Mouse (Mus musculus) lung, embryonic 14.5 days (tissue): ENCODE results near the gene Sars2. TPM values are rescaled to one million over a fixed set of nuclear protein-coding genes. Genes with fewer than 3 reads are reported as not detected.
"Not testable (repeated sequence)": the region's sequence is repeated elsewhere in the genome, so short reads cannot be mapped to it uniquely, and the experiment has no call there.

Experiments used
- ATAC-seq: fragments of 200-750 bp; cut with Nextera tagmentation; 2 replicates; pipeline ENCODE4 v1.8.0; 2017; ENCODE audit warnings: mild to moderate bottlenecking, moderate TSS enrichment, moderate library complexity; ENCODE audit not compliant: insufficient read depth
- DNase-seq: peaks from one replicate; pipeline ENCODE4 v3.0.0-alpha.2; 2015
- H3K27ac ChIP-seq: fragments of 300-500 bp; sonication (generic); 2 replicates; pipeline ENCODE4 v1.5.1; 2014; ENCODE audit warnings: low read depth, mild to moderate bottlenecking, moderate library complexity
- H3K27me3 ChIP-seq: fragments of 300-500 bp; sonication (generic); 2 replicates; pipeline ENCODE4 v1.6.1; 2014; ENCODE audit warnings: low read length, control low read depth; ENCODE audit not compliant: insufficient read depth
- H3K36me3 ChIP-seq: fragments of 300-500 bp; sonication (generic); 2 replicates; pipeline ENCODE4 v1.6.1; 2014; ENCODE audit warnings: control low read depth; ENCODE audit not compliant: insufficient read depth
- H3K4me1 ChIP-seq: fragments of 300-500 bp; sonication (generic); 2 replicates; pipeline ENCODE4 v1.6.1; 2014; ENCODE audit warnings: antibody characterized with exemption, control low read depth; ENCODE audit not compliant: insufficient read depth
- H3K4me2 ChIP-seq: fragments of 300-500 bp; sonication (generic); 2 replicates; pipeline ENCODE4 v1.6.1; 2014; ENCODE audit warnings: mild to moderate bottlenecking
- H3K4me3 ChIP-seq: fragments of 300-500 bp; sonication (generic); 2 replicates; pipeline ENCODE4 v1.5.1; 2014; ENCODE audit warnings: low read depth, low read length
- H3K9ac ChIP-seq: fragments of 300-500 bp; sonication (generic); 2 replicates; pipeline ENCODE4 v1.6.1; 2014
- H3K9me3 ChIP-seq: fragments of 300-500 bp; sonication (generic); 2 replicates; pipeline ENCODE4 v1.6.1; 2016; ENCODE audit warnings: low read depth, low read length, control low read depth
- CTCF ChIP-seq: IDR thresholded peaks from 2 replicates; pipeline ENCODE4 v1.5.1; 2016; ENCODE audit warnings: antibody characterized with exemption, low read depth
- WGBS: fragments of 180-500 bp; shearing (Covaris S2); extraction: QIAGEN DNeasy Blood & Tissue Kit; methylation state at CpG from one replicate; pipeline ENCODE4 v1.1.7; 2014; 5-methylcytosine and 5-hydroxymethylcytosine counted together
- polyA plus RNA-seq: library from polyadenylated mRNA; unstranded; fragments of >200 nt; fragmentation: Nextera tagmentation; extraction: Ambion mirVana; gene quantifications from 2 replicates; pipeline ENCODE4 v1.2.1, GENCODE M21; 2014

Sars2 gene
- polyA plus RNA-seq, 1 experiment from 2014 or later, result 31.4 TPM

GRCm38 (mm10) chr7:28700269-28700668 is 41.5 kb upstream of the Sars2 start:
- DNase-seq (no peak), ATAC-seq (no peak)
- Histone ChIP-seq H3K27me3 (no peaks in the 10 kb centered on the region), H3K4me1 (no peaks in the 10 kb centered on the region), H3K9ac (no peak overlapping the region), H3K9me3 (no peaks in the 10 kb centered on the region), H3K36me3 (no peaks in the 10 kb centered on the region), H3K4me3 (no peak overlapping the region), H3K27ac (no peak overlapping the region), H3K4me2 (no peak overlapping the region)
- no peak for TF ChIP-seq CTCF
- WGBS, result 97% methylated on average over 4 of the region's 4 CpGs

GRCm38 (mm10) chr7:28701306-28701705 is 40.5 kb upstream of the Sars2 start:
- H3K4me2 ChIP-seq, DNase-seq, H3K36me3 ChIP-seq, H3K4me1 ChIP-seq, H3K27ac ChIP-seq, H3K4me3 ChIP-seq, H3K9ac ChIP-seq, ATAC-seq, H3K27me3 ChIP-seq, H3K9me3 ChIP-seq: not testable (repeated sequence)
- 91% methylated on average over 12 of the region's 12 CpGs for WGBS

- no peak overlapping the region for H3K4me2 ChIP-seq
- no peaks in the 10 kb centered on the region for H3K9me3 ChIP-seq
- DNase-seq (no peak), ATAC-seq (no peak)
- H3K4me3 ChIP-seq, result no peak overlapping the region
- no peaks in the 10 kb centered on the region for H3K27me3 ChIP-seq
- no peak for TF ChIP-seq CTCF
- WGBS, result 48% methylated on average over 9 of the region's 9 CpGs
- no peaks in the 10 kb centered on the region for H3K4me1 ChIP-seq
- no peak overlapping the region for H3K27ac ChIP-seq
- H3K9ac ChIP-seq, result no peak overlapping the region
- H3K36me3 ChIP-seq, result no peaks in the 10 kb centered on the region
Observed at GRCm38 (mm10) chr7:28702601-28703143, 39.1 kb upstream of the Sars2 start.

GRCm38 (mm10) chr7:28709454-28709853 is 32.3 kb upstream of the Sars2 start:
- Histone ChIP-seq H3K4me2 (no peak overlapping the region), H3K4me1 (no peaks in the 10 kb centered on the region), H3K27ac (no peak overlapping the region), H3K27me3 (no peaks in the 10 kb centered on the region), H3K36me3 (no peaks in the 10 kb centered on the region), H3K4me3 (no peak overlapping the region), H3K9ac (no peak overlapping the region), H3K9me3 (no peaks in the 10 kb centered on the region)
- TF ChIP-seq CTCF, result no peak
- DNase-seq, result no peak
- ATAC-seq, result no peak

GRCm38 (mm10) chr7:28710962-28711361 is 30.8 kb upstream of the Sars2 start:
- WGBS, result 70% methylated on average over 3 of the region's 3 CpGs

GRCm38 (mm10) chr7:28714667-28715066 is 27.1 kb upstream of the Sars2 start:
- Histone ChIP-seq H3K9ac (no peak overlapping the region), H3K4me2 (no peak overlapping the region), H3K36me3 (no peaks in the 10 kb centered on the region), H3K9me3 (no peaks in the 10 kb centered on the region), H3K4me1 (peaks cover 3% of the 10 kb centered on the region; the same call in 1 of the 2 replicates), H3K27ac (no peak overlapping the region), H3K4me3 (no peak overlapping the region), H3K27me3 (no peaks in the 10 kb centered on the region)
- TF ChIP-seq CTCF, result no peak
- 57% methylated on average over 5 of the region's 5 CpGs for WGBS
- no peak for ATAC-seq
- no peak for DNase-seq

More at GRCm38 (mm10) chr7:28710962-28711361, 30.8 kb upstream of the Sars2 start:
- H3K4me1 ChIP-seq, result no peaks in the 10 kb centered on the region; the same call in 1 of the 2 replicates
- DNase-seq (no peak), ATAC-seq (no peak)
- no peaks in the 10 kb centered on the region for H3K9me3 ChIP-seq
- no peak overlapping the region for H3K4me2 ChIP-seq
- H3K27me3 ChIP-seq, result no peaks in the 10 kb centered on the region
- TF ChIP-seq CTCF, result peak; percentile 39
- H3K9ac ChIP-seq, result no peak overlapping the region
- H3K4me3 ChIP-seq, result no peak overlapping the region
- no peak overlapping the region for H3K27ac ChIP-seq
- no peaks in the 10 kb centered on the region for H3K36me3 ChIP-seq

GRCm38 (mm10) chr7:28715598-28715997 is 26.2 kb upstream of the Sars2 start:
- H3K9ac ChIP-seq, result no peak overlapping the region
- peak; percentile 45 for TF ChIP-seq CTCF
- H3K27me3 ChIP-seq, result no peaks in the 10 kb centered on the region
- H3K4me1 ChIP-seq, result peaks cover 3% of the 10 kb centered on the region; the same call in 1 of the 2 replicates
- no peak overlapping the region for H3K4me2 ChIP-seq
- no peak overlapping the region for H3K4me3 ChIP-seq
- H3K27ac ChIP-seq, result no peak overlapping the region
- WGBS, result 95% methylated on average over 2 of the region's 2 CpGs
- H3K9me3 ChIP-seq, result no peaks in the 10 kb centered on the region
- DNase-seq, result no peak
- ATAC-seq, result no peak
- H3K36me3 ChIP-seq, result no peaks in the 10 kb centered on the region
